Mouse (Mus musculus) embryonic stem cell, embryonic (primary cell): ENCODE results near the gene Atg5.

Experiments used
- CTCF ChIA-PET, 4 experiments: fragments of 300-600 bp in 2 of 4; fragments of 350-600 bp in 2 of 4; sonication (Branson Sonifier 250); formaldehyde crosslinking; loops; one replicate each; lab custom pipeline; 2022; ENCODE audit warnings: inconsistent platforms in 2 of 4; lab: Charles Lee
- POLR2A ChIA-PET, 4 experiments: fragments of 300-600 bp in 2 of 4; fragments of 350-600 bp in 2 of 4; sonication (Branson Sonifier 250); formaldehyde crosslinking; loops; one replicate each; lab custom pipeline; 2022; ENCODE audit warnings: antibody characterized with exemption in 4 of 4, inconsistent platforms in 1 of 4; lab: Charles Lee

Gene Atg5

DNA sequence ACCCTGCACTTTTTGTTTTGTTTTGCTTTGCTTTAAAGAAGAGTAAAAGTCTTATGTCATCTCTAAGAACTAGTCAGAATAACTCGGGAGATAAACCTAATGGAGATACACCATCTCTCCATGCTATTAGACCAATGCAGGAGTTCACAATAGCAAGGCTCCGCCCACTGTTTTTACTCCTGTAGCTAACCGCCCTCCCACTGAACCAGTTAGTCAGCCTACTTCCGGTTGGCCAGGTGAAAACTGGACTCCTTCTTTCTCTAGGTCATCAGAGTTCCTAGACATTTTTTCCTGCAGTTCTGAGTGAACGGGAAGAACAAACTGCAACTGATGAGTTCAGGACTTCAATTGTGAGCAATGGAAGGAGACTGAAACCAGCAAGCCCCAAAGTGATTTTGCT is 122.1 kb downstream of the Atg5 start:
- ChIA-PET CTCF (interaction anchor here in 2 of 4 experiments (0.7 to 0.8 kb wide), 2 partner anchors 22 to 72 kb away, joined by 3 to 4 read pairs; no protein-coding TSS in a partner anchor), POLR2A (interaction anchor here in 3 of 4 experiments (0.5 to 11.3 kb wide), 44 partner anchors 9 to 953 kb away, joined by 3 to 296 read pairs (median 17); partner anchors contain the start of gene Prdm1 (in 2 of the 3))

DNA sequence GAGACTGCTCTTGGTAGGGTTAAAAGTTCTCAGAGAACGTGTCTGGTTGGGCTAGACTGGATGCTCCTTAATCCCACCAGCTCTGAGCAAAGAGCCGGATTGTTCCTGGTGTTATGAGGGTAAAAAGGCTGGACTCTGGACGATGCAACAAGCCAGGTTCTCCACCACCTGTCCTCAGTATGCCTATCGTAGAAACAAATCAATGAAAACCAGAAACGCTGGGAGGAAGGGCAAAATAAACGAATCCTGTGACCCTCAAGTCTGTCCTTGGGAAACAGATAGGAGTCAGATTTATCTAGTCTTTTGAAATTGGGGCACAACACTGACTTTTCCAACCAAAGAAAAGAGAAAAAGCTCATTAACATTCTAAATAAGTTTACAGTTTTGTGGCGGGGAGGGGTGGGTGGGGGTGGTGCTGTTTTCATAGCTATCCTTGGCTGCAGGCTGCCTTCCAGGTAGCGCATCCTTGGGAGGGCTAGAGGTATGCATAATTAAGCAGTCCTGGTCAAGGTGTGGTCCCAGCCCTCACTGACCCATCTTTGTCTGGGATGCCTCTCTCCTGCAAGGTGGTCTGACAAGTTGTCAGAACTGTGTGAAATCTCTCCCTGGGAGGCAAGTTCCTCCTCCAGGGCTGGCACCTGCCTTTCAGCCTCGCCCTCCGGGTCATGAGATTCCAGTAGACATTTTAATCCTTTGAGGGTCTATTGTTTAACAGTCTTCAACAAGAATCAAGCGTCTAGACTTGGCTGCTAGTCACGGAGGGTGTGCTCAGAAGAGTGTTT is 123.5 kb downstream of the Atg5 start:
- CTCF ChIA-PET, result interaction anchor here in 3 of 4 experiments (0.6 to 0.9 kb wide), 5 partner anchors 23 to 695 kb away, joined by 3 to 4 read pairs (median 4); no protein-coding TSS in a partner anchor
- POLR2A ChIA-PET, result interaction anchor here (0.6 to 11.3 kb wide), 107 partner anchors 9 to 749 kb away, joined by 3 to 296 read pairs (median 5); partner anchors contain the start of genes Prdm1 (in 3 of the 4) and Prep (in 1 of the 4)

- ChIA-PET CTCF (no interaction called here), POLR2A (interaction anchor here in 3 of 4 experiments (0.6 to 11.3 kb wide), 73 partner anchors 8 to 685 kb away, joined by 3 to 296 read pairs (median 8); partner anchors contain the start of gene Prdm1 (in 3 of the 3))
Observed at GRCm38 (mm10) chr10:44392855-44393254, 124.7 kb downstream of the Atg5 start.

DNA sequence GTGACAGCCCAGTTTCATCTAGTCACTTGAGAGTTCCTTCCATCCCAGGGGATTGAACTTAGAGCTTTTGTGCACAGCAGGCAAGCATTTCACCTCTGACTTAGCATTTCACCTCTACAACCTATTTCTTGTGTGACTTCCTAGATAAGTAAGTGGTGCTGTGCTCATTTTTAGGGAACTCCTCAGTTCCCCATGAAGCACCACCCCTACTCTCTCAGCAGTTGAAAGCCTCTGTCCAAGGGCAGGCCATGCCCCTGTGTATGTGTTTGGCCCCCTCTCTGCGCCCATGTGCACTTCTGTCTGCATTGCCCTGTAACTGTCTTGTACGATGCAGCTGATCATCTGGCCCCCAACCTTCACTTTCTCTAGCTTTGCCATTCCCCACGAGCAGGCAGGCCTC is 132.0 kb downstream of the Atg5 start:
- POLR2A ChIA-PET, result interaction anchor here in 3 of 4 experiments (0.6 to 5.6 kb wide), 28 partner anchors 8 to 301 kb away, joined by 3 to 137 read pairs (median 5); no protein-coding TSS in a partner anchor
- CTCF ChIA-PET, result interaction anchor here in 1 of 4 experiments (0.6 kb wide), 1 partner anchor 41 kb away, joined by 3 read pairs; no protein-coding TSS in a partner anchor

DNA sequence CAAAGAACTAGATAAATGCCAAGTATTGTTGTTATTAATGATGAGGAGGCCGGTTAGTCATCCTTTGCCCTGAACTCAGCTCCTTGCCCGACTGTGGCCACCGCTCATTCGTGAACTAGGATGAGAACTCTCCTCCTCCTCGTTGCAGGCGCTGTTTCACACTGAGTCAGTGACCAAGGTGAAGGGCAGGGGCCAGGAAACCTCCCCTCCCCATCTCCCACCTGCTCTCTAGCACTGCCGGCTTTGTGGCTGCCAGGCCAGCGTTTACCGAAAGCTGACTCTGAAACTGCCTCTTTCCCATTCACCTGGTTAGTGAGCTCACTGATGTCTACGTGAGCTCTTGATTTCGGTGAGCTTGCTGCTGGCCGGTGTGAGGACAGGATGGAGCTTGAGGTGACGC is 132.4 kb downstream of the Atg5 start:
- POLR2A ChIA-PET, result interaction anchor here in 3 of 4 experiments (0.5 to 5.6 kb wide), 33 partner anchors 8 to 300 kb away, joined by 3 to 137 read pairs (median 4); no protein-coding TSS in a partner anchor
- CTCF ChIA-PET, result interaction anchor here in 1 of 4 experiments (0.7 kb wide), 1 partner anchor 29 kb away, joined by 3 read pairs; no protein-coding TSS in a partner anchor

- POLR2A ChIA-PET, result interaction anchor here in 2 of 4 experiments (0.6 to 5.6 kb wide), 10 partner anchors 7 to 153 kb away, joined by 4 to 137 read pairs (median 5); no protein-coding TSS in a partner anchor
- CTCF ChIA-PET, result no interaction called here
Observed at GRCm38 (mm10) chr10:44401600-44401999, 133.4 kb downstream of the Atg5 start.

DNA sequence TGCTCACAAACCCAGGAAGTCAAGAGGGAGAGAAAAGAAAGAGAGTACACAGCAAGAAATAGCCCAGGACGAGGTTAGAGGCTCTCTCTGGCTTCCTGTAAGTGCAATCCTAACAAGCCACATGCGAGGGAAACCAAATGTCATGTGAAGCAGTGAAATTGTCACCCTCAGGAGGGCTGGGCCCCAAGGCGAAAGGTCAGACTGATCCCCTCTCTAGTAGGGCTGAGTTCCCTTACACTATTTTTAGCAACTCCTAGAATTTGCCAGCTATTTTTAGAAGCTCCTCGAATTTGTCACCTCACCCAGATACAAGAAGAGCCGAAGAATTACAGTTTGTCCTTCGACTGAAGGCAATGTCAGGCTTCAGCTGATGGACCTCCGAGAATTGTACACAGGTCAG is 135.3 kb downstream of the Atg5 start:
- CTCF ChIA-PET, result interaction anchor here in 1 of 4 experiments (0.7 kb wide), 1 partner anchor 24 kb away, joined by 3 read pairs; no protein-coding TSS in a partner anchor
- POLR2A ChIA-PET, result interaction anchor here in 3 of 4 experiments (0.6 to 5.6 kb wide), 16 partner anchors 9 to 296 kb away, joined by 3 to 137 read pairs (median 4); no protein-coding TSS in a partner anchor

DNA sequence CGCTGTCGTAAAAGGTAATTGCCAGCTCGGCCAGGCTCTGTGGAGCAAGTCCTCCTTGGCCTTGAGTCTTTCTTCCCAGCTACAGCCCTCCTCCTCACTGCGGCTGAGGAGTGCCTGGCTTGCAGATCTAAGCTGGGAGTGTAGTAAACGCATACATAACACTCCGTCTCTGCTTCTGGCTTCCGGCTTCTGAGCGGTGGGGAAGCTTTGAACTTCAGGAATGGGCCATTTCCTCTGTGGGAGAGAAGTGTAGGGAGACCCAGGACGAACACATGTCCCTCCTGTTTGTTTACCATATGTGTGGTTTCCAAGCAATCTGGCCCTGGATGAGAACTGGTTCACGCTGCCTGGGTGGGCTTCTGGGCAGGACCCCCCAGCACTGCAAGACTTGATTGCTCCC is 140.9 kb downstream of the Atg5 start:
- ChIA-PET POLR2A (interaction anchor here (0.6 to 7.4 kb wide), 47 partner anchors 9 to 118 kb away, joined by 3 to 101 read pairs (median 5); no protein-coding TSS in a partner anchor), CTCF (interaction anchor here in 1 of 4 experiments (0.7 kb wide), 1 partner anchor 32 kb away, joined by 3 read pairs; no protein-coding TSS in a partner anchor)

DNA sequence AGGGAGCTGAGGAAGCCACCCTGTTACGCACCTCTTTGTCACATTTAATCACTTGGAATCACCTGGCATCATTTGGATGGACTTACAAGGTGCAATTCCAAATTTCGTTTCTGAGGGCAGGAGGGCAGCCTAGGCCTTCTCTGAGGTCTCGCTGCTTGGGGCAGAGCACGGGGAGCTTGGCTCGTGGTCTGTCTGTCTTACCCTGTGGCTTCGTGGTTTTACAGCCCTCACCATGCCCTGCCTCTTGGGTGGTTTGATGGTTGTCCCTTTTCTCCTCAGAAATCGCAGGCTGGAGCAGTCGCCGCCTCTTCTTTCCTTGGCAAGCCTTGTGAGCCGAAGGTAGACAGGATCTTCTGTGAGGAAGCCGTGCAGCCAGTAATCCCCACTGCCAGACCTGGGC is 141.8 kb downstream of the Atg5 start:
- ChIA-PET CTCF (interaction anchor here in 1 of 4 experiments (0.6 kb wide), 1 partner anchor 11 kb away, joined by 3 read pairs; no protein-coding TSS in a partner anchor), POLR2A (interaction anchor here (0.5 to 7.4 kb wide), 33 partner anchors 9 to 118 kb away, joined by 3 to 101 read pairs (median 8); no protein-coding TSS in a partner anchor)
